Mouse (Mus musculus): ENCODE data around the gene Tbxas1.

Tbxas1 gene

DNA sequence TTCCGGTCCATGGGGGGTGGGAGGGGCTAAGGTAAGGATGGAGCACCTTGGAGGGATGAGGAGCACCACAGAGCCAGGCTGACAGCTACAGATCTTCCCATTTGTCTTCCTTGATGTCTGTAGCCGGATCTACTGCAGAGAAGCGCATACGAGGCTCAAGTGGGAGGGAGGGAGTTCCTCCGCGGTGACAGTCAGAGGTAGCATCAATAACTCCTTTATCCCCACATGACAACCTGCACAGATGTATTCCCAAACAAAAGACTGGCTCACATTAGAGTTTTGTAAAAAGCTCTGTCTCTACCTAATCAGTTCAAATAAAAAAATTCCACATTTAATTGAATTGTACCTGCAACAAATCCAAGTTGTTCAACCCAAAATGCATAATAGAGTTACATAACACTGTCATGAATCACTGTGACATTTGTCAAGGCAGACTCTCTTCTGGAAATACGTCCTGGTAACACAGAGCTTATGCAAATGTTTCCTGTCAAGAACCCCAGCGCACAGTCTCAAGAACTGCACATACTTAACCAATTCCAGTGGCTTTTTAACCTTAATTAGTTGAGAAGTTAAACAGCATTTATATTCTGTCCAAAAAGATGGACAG, 86.3 kb downstream of the Tbxas1 start:
- no peak for DNase-seq

DNA sequence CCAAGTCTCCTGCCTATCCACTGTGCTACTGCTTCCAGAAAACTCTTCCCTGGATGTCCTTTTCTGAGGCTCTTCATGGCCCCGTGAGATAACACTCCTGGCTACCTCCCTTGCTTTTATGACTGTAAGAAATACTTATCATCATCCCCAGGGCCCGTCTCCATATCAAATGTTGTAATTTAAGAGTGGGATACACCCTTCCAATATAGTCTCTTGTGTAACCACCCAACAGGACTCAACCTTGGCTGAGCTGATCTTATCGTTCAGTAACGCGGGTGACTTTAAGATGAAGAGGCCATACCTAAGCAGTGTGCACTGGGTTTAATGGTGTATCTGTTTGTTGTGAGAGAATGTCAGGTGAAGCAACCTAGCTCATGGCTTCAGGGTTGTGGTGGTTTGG, 91.6 kb downstream of the Tbxas1 start:
- DNase-seq, result no peak

DNA sequence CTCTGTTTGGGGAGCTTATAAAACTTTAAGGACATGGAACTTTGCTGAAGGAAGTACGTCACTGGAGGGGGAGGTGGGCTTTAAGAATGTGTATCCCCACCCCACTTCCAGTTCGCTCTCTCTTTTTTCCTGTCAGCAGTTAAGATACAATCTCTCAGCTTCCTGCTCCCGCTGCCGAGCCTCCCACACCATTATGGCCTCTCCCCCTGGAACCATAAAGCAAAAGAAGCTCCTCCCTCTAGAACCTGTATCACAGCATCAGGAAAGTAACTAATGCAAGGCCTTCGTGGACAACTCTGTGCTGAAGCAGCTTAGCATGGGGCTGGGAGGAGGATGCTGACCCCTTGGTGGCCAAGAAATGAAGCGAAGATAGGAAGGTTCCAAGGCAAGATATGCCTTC, 92.1 kb downstream of the Tbxas1 start:
- no peak for DNase-seq

DNA sequence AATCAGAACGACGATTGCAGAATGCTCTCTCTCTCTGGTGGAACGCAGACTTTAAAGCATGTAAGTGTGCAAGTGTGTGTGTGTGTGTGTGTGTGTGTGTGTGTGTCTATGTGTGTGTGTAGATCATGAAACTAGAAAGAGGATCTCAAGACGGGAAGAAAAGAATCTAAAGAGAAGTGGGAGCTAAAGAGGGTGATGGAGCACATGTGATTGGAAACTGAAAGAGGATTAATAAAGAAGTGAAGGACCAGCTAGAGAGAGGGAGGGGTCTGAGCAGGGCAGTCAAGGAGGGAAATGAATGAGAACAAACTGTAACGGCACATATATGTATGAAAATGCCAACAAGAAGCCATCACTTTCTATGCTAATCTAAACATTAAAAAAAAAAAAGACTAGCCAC, 92.8 kb downstream of the Tbxas1 start:
- DNase-seq, result no peak

DNA sequence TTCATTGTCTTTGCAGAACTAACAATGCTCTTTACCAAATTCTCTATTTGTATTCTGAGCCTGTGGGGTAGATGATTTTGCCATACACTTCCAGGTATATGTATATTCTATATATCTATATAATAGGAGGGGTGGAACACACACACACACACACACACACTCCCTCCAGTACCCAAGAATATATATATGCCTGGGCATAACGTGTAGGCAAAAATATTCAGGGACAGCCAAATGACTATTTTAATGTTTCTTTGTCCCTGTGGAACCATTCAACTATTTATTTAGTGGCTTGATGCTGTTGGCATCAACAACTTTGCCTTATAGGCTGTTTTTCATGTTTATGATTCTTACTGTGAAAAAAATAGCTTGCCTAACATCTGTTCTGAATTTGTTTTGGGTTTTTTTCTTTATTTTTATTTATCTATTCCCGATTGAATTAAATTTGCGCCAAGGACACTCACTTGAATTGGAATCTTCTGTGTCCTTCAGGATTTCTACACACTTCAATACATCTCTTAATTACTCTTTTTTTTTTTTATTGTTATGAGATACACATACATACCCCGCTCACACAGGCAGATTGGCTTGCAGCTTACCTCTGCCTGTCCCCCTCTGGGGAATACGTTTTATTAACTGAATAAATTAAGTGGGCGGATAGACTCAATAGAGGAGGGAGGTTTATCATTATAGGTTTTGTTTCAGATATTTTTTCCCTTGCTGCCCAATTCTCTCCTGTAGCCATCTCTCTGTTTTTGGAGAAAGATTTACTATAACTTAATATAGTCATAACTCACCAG, 94.9 kb downstream of the Tbxas1 start:
- no peak for DNase-seq

DNA sequence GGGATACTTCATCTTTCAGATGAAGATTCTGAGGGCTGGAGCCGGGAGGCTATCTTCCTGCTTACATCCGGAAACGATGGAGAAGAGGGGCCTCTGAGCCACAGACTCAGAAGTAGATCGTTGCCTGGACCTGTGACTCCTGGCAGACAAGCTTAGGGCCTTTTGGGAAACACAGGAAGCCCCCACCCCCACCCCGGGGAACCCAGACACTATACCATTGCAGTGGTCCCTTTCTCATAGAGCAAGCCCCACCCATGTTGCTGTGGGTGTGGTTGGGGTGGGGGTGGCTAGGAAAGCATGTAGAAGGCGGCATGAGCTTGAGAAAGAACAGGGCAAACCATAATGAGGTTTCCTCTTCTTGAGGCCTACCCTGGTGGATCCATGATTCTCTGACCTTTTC, 95.6 kb downstream of the Tbxas1 start:
- no peak for DNase-seq

DNA sequence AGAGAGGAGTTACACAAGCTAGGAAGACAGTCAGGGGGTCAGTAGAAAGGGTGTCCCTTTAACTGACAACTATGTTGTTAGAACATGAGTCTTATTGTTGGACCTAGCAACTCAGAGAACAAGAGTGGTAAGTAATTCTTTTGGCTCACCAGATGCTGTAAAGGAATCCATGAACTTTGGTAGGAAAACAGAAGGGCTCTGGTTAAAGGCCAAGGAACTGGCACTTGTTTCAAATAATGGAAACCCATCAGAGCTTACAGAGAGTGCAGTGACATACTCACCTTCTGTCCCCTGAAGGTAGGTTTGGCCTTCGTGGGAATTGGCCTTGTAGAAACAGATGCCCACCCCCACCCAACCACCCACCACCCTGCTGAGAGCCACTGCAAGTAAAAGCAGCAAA, 97.6 kb downstream of the Tbxas1 start:
- no peak for DNase-seq

DNA sequence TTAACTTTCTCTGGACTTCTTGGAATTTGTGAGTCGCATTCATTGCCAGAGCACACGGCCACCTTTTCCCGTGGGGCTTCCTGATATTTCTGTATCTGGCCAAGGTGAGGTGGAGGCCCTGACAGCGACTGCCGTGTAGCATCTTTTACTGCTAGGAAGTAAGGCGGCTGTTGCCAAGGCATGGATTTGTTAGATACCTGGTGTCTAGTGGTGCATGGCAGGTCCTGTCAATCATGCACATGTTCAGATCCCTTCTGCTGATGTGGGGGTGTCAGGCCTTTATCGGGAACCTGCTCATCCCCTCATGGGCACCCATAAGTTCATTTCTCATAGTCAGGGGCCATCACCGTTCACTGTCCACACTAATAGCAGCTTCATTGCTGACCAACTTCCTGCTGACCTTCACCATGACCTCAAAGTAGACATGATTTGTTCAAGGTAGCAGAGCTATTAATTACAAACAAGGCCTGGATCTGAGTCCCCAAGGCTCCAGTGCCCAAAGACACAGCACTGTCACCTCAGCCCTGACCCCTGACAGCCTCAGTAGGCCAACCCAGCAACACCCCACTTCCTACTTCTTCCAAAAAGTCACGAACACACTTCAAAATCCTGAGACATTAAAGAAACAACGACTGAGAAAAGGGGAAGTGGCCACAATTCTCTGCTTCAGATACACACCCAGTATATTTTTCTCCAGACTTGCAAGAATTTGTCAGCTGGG, 98.4 kb downstream of the Tbxas1 start:
- DNase-seq, result no peak

DNA sequence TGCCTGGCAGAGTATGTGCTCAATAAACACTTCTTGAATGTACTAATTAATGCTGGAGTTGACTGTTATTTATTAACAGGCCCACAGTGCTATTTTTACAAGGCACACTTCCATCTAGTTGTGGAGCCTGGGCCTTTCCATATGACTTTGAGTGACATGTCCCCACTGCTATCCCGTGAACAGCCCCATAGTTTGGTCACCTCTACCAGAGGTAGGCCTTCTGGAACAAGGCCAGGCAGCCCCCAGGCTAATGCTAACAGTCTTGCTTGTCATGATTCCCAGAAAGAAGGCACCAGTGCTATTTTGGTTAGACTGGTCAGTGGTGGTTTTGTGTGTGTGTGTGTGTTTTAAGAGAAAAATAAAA, 98.9 kb downstream of the Tbxas1 start:
- DNase-seq, result no peak

DNA sequence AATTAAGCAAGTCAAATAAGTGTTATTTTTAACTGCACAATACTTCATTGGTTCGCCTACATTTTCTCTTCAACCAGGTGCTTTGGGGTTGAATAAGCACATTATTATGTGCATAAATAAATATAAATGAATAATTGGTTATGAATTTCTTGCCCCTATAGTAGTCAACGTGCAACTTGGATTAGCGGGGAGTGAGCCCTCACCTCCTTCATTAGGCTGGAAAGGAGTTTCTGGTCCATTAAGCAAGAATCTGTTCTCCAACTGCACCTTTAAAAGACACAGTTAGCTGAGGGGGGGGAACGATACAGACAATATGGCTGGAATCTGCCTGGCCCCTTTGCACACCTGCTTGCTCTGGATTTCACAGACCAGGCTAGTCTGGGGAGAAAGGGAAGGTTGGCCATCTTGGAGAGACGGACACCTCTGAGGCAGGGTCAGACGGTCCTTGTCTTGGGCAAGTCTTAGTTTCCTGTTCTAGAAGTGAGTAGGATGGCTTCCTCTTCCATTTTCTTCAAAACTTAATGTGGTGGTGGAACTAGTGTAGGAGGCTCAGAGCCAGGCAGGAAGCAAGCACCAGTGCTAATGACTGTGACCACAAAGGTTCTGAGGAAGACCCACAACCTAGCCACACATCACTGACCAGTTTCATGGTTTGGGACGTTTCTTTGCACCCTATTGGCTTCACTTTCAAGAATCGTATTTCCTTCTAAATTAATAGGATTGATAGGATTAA, 99.5 kb downstream of the Tbxas1 start:
- DNase-seq, result peak; percentile 14 to 15

DNA sequence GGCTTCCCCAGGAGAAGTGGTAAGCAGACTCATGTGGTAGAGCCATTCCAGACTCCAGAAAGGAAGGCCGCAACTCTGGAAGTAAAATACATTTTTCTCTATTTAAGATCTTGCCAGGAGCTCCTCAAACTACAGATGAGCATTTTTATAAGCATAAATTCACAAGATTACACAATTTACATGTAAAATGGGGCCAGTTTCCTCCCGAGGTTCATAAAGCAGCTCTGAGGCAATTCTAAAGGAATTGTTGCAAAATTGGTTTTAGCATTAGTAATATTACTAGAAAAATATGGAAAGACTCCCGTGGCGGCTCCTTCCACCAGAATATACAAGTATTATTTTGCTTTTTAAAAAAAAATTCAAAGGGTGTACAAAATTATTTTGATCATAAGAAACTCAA, 100.7 kb downstream of the Tbxas1 start:
- no peak for DNase-seq

DNA sequence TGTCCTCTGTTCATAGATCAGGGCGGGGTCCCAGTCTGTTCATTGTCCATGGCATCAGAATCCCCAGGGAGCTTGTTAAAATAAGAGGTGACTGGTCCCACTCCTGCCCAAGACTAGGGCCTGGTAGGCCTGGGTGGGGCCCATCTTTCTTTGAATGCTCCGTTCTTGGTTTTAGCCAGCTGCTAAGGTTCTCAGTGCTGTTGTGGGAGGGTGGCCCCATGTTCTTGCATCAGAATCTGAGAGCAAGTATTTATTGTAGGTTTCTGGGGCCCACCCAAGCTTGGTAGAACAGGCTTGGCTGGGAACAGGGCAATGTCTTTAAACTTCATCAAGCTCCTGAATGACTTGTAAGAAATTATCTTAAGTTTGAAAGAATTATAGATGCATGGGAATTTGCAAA, 101.2 kb downstream of the Tbxas1 start:
- no peak for DNase-seq

DNA sequence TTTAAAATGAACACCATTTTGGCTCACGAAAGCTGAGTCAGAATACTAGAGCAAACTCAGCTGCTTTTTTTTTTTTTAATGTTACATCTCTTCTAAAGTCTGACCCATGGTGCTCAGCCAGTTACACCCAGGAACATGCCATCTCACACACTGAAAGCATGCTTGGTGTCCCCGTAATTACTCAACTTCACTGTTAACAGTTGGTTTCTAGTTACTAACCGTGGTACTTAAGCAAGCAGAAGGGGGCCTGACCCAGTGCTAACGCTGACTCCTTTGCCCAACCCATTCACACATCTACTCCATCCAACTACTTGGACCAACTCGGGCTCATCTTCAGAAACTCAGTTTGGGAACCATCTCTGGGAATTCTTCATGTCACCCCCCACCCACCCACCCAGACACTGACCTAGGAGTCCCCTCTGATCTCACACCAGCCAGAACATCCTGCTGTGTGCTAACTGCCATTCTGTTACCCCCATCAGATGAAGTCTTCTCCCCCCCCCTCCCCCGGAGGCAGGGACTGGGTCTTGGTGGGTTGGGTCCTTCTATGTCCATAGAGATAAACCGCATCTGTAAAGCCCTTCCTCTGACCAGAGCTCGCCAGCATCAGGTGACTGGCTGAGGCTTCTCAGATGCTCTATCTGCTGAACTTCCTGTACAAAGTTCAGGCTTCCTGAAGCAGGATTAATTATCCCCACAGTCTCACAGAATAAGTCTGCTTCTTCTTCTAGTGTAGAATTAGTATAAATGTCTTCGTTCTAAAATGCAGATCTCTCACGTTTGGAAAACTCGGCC, 105.9 kb downstream of the Tbxas1 start:
- no peak for DNase-seq

DNA sequence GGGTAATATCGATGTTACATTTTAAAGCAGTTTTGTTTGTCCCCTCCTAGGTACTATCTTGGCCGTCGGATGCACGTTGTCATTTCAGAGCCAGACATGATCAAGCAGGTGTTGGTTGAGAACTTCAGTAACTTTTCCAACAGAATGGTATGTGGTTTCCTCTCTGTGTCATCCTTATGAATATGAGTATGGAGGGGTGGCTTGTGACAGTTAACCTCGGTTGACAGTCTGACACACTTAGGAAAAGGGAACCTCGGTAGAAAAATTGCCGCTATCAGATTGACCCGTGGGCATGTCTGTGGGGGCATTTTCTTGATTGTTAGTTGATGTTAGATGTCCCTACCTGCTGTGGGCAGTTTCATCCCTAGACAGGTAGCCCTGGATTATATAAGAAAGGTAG, 106.9 kb downstream of the Tbxas1 start:
- no peak for DNase-seq

DNA sequence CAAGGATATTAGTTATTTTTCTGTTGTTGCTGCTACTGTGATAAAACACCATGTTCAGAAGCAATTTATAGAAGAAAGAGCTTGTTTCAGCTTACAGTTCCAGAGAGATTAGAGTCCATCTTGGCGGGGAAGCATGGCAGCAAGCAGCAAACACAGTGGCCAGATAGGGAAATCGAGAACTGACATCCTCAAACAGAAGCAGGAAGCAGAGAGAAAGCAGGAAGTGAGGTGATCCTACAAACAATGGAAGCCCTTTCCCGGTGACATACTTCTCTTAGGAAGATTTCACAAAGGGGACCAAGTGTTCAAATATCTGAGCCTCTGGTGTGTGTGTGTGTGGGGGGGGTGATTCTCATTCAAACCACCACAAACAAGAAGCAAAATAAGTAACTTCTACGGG, 107.5 kb downstream of the Tbxas1 start:
- DNase-seq, result no peak

DNA sequence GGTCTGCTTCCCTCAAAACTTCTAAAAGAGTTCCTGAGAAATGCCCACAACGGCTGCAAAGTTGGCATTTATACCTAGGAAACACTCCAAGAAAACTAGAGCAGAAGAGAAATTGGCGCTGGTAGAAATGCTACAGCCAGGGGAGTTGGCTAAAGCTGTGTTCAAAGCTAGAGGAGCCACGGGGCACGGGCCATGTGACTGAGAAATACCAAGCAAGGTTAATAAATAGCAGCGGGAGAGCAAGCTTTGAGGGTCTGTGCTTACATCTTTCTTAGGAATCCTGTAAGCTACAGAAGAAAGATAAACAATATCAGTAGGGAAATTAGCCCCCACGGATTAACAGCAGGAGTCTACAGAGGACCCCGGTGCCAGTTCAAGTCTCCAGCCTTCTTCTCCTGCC, 107.9 kb downstream of the Tbxas1 start:
- no peak for DNase-seq

DNA sequence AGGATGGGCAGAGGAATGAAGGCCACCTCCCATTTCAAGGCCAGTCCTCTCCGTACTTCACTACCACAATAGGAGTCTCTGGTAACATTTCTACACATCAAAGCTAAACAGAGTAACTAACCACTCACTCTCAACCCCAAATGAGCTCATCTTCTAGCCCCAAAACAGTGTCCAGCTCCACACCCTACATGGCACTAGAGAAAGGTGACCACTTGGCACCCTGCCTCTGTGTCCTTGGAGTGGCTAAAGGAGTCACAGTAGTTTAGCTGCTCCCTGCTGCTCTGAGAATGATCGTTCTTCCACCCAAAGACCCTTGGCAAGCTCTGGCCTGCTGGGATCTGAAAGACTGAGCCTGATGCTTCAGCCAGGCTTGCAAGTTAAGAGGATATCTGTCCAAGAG, 109.4 kb downstream of the Tbxas1 start:
- DNase-seq, result no peak

DNA sequence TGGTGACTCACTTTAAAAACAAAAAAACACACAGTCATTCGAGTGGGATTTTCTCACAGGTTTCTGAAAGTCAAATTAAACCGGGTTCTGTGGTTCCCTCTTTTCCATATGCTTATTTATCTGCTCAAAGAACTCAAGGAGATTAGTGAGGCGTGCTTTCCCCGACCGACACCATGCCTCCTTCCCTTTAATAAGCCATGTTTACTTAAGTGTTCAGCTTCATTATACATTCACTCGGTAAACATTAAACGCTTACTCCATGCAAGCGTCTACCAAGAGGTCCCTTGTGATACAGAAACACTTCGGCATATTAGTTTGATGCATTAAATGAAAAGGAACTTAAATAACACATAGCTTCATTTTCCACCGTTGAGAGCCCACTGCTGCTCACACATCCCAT, 111.4 kb downstream of the Tbxas1 start:
- no peak for DNase-seq

DNA sequence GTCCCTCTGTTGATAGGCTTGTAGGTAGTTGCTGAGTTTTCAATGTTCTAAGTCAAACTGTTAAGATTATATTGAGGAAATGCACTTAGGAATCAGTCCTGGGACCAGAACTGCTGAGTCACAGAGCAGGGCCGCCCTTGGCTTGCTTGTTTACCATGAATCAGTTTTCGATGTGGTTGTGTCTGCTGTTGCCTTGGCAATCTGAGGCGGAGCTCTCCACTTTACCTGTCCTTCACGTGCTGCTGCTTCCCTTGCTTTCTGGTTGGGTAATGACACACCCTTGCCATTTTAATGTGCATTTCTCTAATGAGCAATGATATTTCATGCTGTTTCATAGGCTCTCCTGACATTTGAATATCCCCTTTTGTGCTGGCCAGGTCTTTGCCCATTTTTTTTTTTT, 116.8 kb downstream of the Tbxas1 start:
- no peak for DNase-seq

DNA sequence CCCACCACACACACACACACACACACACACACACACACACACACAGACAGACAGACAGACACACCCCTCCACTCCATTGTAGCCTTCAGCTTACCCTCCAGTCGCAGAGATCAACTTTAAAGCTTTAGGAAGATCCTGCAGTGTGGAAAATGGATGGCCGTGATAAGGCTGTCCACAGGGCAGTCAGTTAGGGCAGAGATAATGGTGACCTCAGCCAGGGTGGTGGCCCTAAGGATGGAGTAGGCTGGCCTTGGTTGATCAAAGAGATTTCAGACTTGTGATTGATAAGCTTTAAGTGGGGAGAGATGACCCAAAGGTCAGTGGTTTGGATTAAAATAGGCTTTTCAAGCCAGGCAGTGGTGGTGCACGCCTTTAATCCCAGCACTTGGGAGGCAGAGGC, 120.6 kb downstream of the Tbxas1 start:
- no peak for DNase-seq

DNA sequence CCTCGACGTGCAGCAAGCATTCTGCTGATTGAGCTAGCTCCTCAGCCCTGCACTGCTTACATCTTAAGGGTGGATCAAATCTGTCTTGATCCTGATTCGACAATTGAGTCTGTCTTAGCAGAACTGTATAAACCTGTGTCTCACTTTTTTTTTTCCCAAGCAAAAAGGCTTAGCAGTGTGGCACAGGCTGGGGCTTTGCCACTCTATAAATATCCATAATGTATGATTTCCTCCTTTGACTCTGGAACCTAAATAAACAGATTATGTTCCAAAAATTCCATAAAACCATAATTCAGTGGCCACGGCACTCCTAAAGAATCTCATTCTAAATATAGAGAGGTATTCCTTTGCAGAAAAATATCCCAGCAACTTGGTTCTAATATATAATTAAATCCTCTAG, 122.6 kb downstream of the Tbxas1 start:
- DNase-seq, result no peak

DNA sequence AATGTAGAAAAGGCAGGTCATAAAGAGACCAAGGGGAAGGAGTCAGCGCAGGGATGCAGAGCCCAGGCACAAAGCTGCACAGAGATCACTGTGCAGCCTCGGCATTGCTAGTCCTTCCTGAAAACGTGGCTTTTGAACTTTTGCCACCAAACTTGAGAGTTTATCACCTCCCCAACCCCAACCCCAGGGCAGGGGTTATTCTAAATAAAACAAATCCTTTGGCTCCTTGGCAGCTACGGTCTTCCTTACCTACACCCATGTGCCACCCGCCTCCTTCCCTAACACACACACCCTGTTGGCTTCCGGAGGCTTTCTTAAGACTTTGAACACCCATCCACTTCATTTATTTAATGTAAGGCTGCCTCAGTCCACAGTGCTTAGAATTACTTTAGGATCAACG, 127.9 kb downstream of the Tbxas1 start:
- DNase-seq, result no peak

DNA sequence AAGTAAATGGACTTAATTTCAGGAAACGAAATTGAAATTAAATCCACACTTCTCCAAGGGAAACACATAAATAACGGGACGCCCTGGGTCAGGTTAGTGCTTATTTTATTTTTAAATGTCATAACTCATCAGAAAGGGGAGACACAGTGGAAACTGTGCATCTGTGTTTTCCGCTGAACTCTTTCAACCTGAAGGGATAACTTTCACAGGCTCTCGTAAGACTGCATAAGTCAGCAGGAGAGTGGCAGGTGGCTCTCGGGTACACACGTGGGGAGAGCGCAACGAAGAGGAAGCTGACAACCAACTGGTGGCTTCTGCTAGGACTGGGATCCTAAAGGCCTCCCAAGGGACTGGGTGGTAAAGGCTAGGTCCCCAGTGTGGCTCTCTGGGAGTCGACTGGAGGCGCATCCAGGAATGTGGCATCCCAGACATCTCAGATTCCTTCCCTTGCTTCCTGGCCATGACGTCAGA, 128.8 kb downstream of the Tbxas1 start:
- peak; percentile 16 to 28 for DNase-seq
